Comparison of ENCODE assay signal across 13 mouse cellular contexts in genomic region chr1:41156946-41157345, GRCm38 (mm10).
A peak's percentile ranks its signal among the peaks of the same experiment; 100 is the strongest.
DNase-seq lines count a peak whose midpoint lies in the region; ATAC-seq and TF ChIP-seq lines count a peak whose summit lies in the region.
"Had no signal": no experiment of that assay in that cellular context is flagged by ENCODE, and none has a peak within 500 bp of the region (broad histone marks: within the 10 kb centered on the region; RNA-seq: fewer than 3 reads in every experiment).

No protein-coding gene starts in this region.

- peaks cover 38% of the 10 kb centered on the region for H3K27me3 ChIP-seq in forebrain, embryonic 10.5 days (ENCODE audit: poor library complexity, severe bottlenecking)
- no peaks in the 10 kb centered on the region for H3K27me3 ChIP-seq in forebrain, embryonic 11.5 days (ENCODE audit: control insufficient read depth, insufficient read depth, low read length)
- no peaks in the 10 kb centered on the region for H3K27me3 ChIP-seq in forebrain, embryonic 15.5 days
- no peaks in the 10 kb centered on the region for H3K27me3 ChIP-seq in hindbrain, postnatal 0 days (ENCODE audit: insufficient read depth, low read length)
- H3K27me3 ChIP-seq in midbrain, postnatal 0 days (ENCODE audit: insufficient read depth, low read length), result no peaks in the 10 kb centered on the region
- no peaks in the 10 kb centered on the region for H3K27me3 ChIP-seq in intestine, embryonic 16.5 days (replicated peaks; ENCODE audit: control insufficient read depth, insufficient read depth, low read length)
- H3K27me3 ChIP-seq: embryonic facial prominence, embryonic 12.5 days had no signal

- no peak for TF ChIP-seq CTCF in hindbrain, postnatal 0 days (IDR thresholded peaks at IDR 0.05; ENCODE audit: low read depth)
- no peak for TF ChIP-seq CTCF in midbrain, postnatal 0 days (IDR thresholded peaks at IDR 0.05)

- no peaks in the 10 kb centered on the region for H3K36me3 ChIP-seq in forebrain, embryonic 10.5 days (replicated peaks)
- H3K36me3 ChIP-seq in forebrain, embryonic 11.5 days (ENCODE audit: control insufficient read depth, insufficient read depth, low read length), result no peaks in the 10 kb centered on the region
- H3K36me3 ChIP-seq in forebrain, embryonic 15.5 days, result no peaks in the 10 kb centered on the region
- no peaks in the 10 kb centered on the region for H3K36me3 ChIP-seq in hindbrain, postnatal 0 days (ENCODE audit: insufficient read depth, low read length)
- no peaks in the 10 kb centered on the region for H3K36me3 ChIP-seq in midbrain, postnatal 0 days (ENCODE audit: insufficient read depth, low read length)
- no peaks in the 10 kb centered on the region for H3K36me3 ChIP-seq in intestine, embryonic 16.5 days (ENCODE audit: control insufficient read depth, insufficient read depth, low read length)
- H3K36me3 ChIP-seq: embryonic facial prominence, embryonic 12.5 days had no signal

- no peak overlapping the region for H3K4me2 ChIP-seq in forebrain, embryonic 11.5 days (ENCODE audit: low read depth, low read length, severe bottlenecking)
- H3K4me2 ChIP-seq in forebrain, embryonic 15.5 days (replicated peaks), result peak overlapping the region; percentile 43
- H3K4me2 ChIP-seq in hindbrain, postnatal 0 days (ENCODE audit: low read depth, low read length), result 0 out of 2 replicates have a peak overlapping the region, but pooled peaks have one; percentile 49
- peak overlapping the region; percentile 40 for H3K4me2 ChIP-seq in midbrain, postnatal 0 days (ENCODE audit: low read depth, low read length, poor library complexity, severe bottlenecking)
- no peak overlapping the region for H3K4me2 ChIP-seq in intestine, embryonic 16.5 days (ENCODE audit: low read depth, low read length)
- H3K4me2 ChIP-seq: embryonic facial prominence, embryonic 12.5 days had no signal

- no peaks in the 10 kb centered on the region for H3K9me3 ChIP-seq in forebrain, embryonic 10.5 days
- H3K9me3 ChIP-seq in forebrain, embryonic 11.5 days (ENCODE audit: control insufficient read depth, low read length), result no peaks in the 10 kb centered on the region
- no peaks in the 10 kb centered on the region for H3K9me3 ChIP-seq in forebrain, embryonic 15.5 days
- H3K9me3 ChIP-seq in hindbrain, postnatal 0 days (ENCODE audit: low read length), result no peaks in the 10 kb centered on the region
- no peaks in the 10 kb centered on the region for H3K9me3 ChIP-seq in midbrain, postnatal 0 days (ENCODE audit: low read length)
- H3K9me3 ChIP-seq in intestine, embryonic 16.5 days (ENCODE audit: control insufficient read depth, low read length), result no peaks in the 10 kb centered on the region
- H3K9me3 ChIP-seq: embryonic facial prominence, embryonic 12.5 days had no signal

- H3K9ac ChIP-seq in forebrain, embryonic 11.5 days (ENCODE audit: low read length), result no peak overlapping the region; the same call in 1 of the 2 replicates
- 0 out of 2 replicates have a peak overlapping the region, but pooled peaks have one; percentile 10 for H3K9ac ChIP-seq in forebrain, embryonic 15.5 days (replicated peaks)
- H3K9ac ChIP-seq in hindbrain, postnatal 0 days (replicated peaks; ENCODE audit: low read length), result no peak overlapping the region
- H3K9ac ChIP-seq in midbrain, postnatal 0 days (replicated peaks; ENCODE audit: low read length, poor library complexity, severe bottlenecking), result no peak overlapping the region
- no peak overlapping the region for H3K9ac ChIP-seq in intestine, embryonic 16.5 days (ENCODE audit: low read depth, low read length)
- H3K9ac ChIP-seq: embryonic facial prominence, embryonic 12.5 days had no signal

- DNase-seq in forebrain, embryonic 10.5 days (ENCODE audit: extremely low spot score, low spot score), result no peak
- no peak for DNase-seq in forebrain, embryonic 11.5 days (ENCODE audit: low spot score)
- peak; percentile 27 for DNase-seq in hindbrain, postnatal 0 days (ENCODE audit: low spot score)
- peak; percentile 26 for DNase-seq in midbrain, postnatal 0 days (ENCODE audit: low spot score)
- no peak for DNase-seq in heart, adult 18-20 months
- no peak for DNase-seq in spleen, postnatal 4 days (ENCODE audit: low spot score in 2 of 2)
- DNase-seq: adrenal gland, postnatal 10 days; cerebellum, adult 11-12 months; gastrocnemius, adult 2 months; kidney, adult 18-20 months had no signal

- H3K4me3 ChIP-seq in forebrain, embryonic 10.5 days, result no peak overlapping the region
- no peak overlapping the region for H3K4me3 ChIP-seq in forebrain, embryonic 11.5 days (ENCODE audit: low read depth, low read length)
- no peak overlapping the region for H3K4me3 ChIP-seq in forebrain, embryonic 15.5 days
- no peak overlapping the region for H3K4me3 ChIP-seq in hindbrain, postnatal 0 days (ENCODE audit: low read length)
- H3K4me3 ChIP-seq in midbrain, postnatal 0 days (ENCODE audit: low read depth, low read length), result no peak overlapping the region
- no peak overlapping the region for H3K4me3 ChIP-seq in intestine, embryonic 16.5 days (ENCODE audit: low read length)
- H3K4me3 ChIP-seq: embryonic facial prominence, embryonic 12.5 days; gastrocnemius, adult 2 months had no signal

- no peak for ATAC-seq in forebrain, embryonic 11.5 days (replicated peaks; ENCODE audit: low FRiP score)
- ATAC-seq in forebrain, embryonic 15.5 days (replicated peaks), result no peak
- ATAC-seq in hindbrain, postnatal 0 days, result no peak
- ATAC-seq in midbrain, postnatal 0 days (ENCODE audit: low FRiP score), result no peak
- ATAC-seq in intestine, embryonic 16.5 days, result no peak

- peaks cover 46% of the 10 kb centered on the region for H3K4me1 ChIP-seq in forebrain, embryonic 10.5 days
- peaks cover 15% of the 10 kb centered on the region; the same call in 1 of the 2 replicates for H3K4me1 ChIP-seq in forebrain, embryonic 11.5 days (replicated peaks; ENCODE audit: control insufficient read depth, insufficient read depth, low read length)
- peaks cover 61% of the 10 kb centered on the region for H3K4me1 ChIP-seq in forebrain, embryonic 15.5 days
- H3K4me1 ChIP-seq in hindbrain, postnatal 0 days (ENCODE audit: insufficient read depth, low read length), result no peaks in the 10 kb centered on the region
- no peaks in the 10 kb centered on the region for H3K4me1 ChIP-seq in midbrain, postnatal 0 days (ENCODE audit: insufficient read depth, low read length)
- peaks cover 8% of the 10 kb centered on the region; the same call in 1 of the 2 replicates for H3K4me1 ChIP-seq in intestine, embryonic 16.5 days (ENCODE audit: control insufficient read depth, insufficient read depth, low read length)
- H3K4me1 ChIP-seq: embryonic facial prominence, embryonic 12.5 days had no signal

- 36% methylated on average over 10 of the region's 10 CpGs for WGBS in forebrain, embryonic 10.5 days
- 23% methylated on average over 10 of the region's 10 CpGs for WGBS in forebrain, embryonic 11.5 days
- WGBS in forebrain, embryonic 15.5 days, result 13% methylated on average over 10 of the region's 10 CpGs
- 34% methylated on average over 10 of the region's 10 CpGs for WGBS in hindbrain, postnatal 0 days
- 25% methylated on average over 10 of the region's 10 CpGs for WGBS in midbrain, postnatal 0 days
- 61% methylated on average over 10 of the region's 10 CpGs for WGBS in intestine, embryonic 16.5 days

- H3K27ac ChIP-seq in forebrain, embryonic 10.5 days, result peak overlapping the region; percentile 70; the same call in 1 of the 2 replicates
- no peak overlapping the region; the same call in 1 of the 2 replicates for H3K27ac ChIP-seq in forebrain, embryonic 11.5 days (ENCODE audit: low read depth, low read length)
- H3K27ac ChIP-seq in forebrain, embryonic 15.5 days (replicated peaks), result peak overlapping the region; percentile 86
- H3K27ac ChIP-seq in hindbrain, postnatal 0 days, result no peak overlapping the region
- no peak overlapping the region for H3K27ac ChIP-seq in midbrain, postnatal 0 days (ENCODE audit: low read depth, low read length)
- H3K27ac ChIP-seq in intestine, embryonic 16.5 days (ENCODE audit: low read length), result no peak overlapping the region
- H3K27ac ChIP-seq: embryonic facial prominence, embryonic 12.5 days; gastrocnemius, adult 2 months had no signal

Comparison
In these comparisons a context has a peak if more than half of its experiments do, and no peak if none do; other contexts are left out.
1. H3K27ac ChIP-seq: peak in forebrain, embryonic 10.5 days (single experiment) and forebrain, embryonic 15.5 days (single experiment); none in forebrain, embryonic 11.5 days (single experiment), hindbrain, postnatal 0 days (single experiment), midbrain, postnatal 0 days (single experiment) and intestine, embryonic 16.5 days (single experiment).
2. H3K4me2 ChIP-seq: peak in forebrain, embryonic 15.5 days (single experiment), hindbrain, postnatal 0 days (single experiment) and midbrain, postnatal 0 days (single experiment); none in forebrain, embryonic 11.5 days (single experiment) and intestine, embryonic 16.5 days (single experiment).
3. DNase-seq: peak in hindbrain, postnatal 0 days (single experiment) and midbrain, postnatal 0 days (single experiment); none in forebrain, embryonic 10.5 days (single experiment), forebrain, embryonic 11.5 days (single experiment), heart, adult 18-20 months (0 of 2) and spleen, postnatal 4 days (0 of 2).